Mouse (Mus musculus) liver, embryonic 13.5 days (tissue): Measurements from ENCODE around the gene Adamts1. TPM values are rescaled to one million over a fixed set of nuclear protein-coding genes. Genes with fewer than 3 reads are reported as not detected.

Experiments
- ATAC-seq: fragments of 200-750 bp; cut with Nextera tagmentation; 2 replicates; pipeline ENCODE4 v1.8.0; 2017; ENCODE audit warnings: low read depth, mild to moderate bottlenecking, moderate number of reproducible peaks, moderate library complexity
- DNase-seq: peaks from one replicate; pipeline ENCODE4 v3.0.0; 2022
- H3K27ac ChIP-seq: fragments of 300-500 bp; sonication (generic); 2 replicates; pipeline ENCODE4 v1.5.1; 2015; ENCODE audit warnings: moderate library complexity, mild to moderate bottlenecking, inconsistent platforms
- H3K27me3 ChIP-seq: fragments of 300-500 bp; sonication (generic); 2 replicates; pipeline ENCODE4 v1.6.1; 2015; ENCODE audit warnings: mild to moderate bottlenecking, inconsistent platforms
- H3K36me3 ChIP-seq: fragments of 300-500 bp; sonication (generic); 2 replicates; pipeline ENCODE4 v1.6.1; 2015; ENCODE audit warnings: mild to moderate bottlenecking, inconsistent platforms
- H3K4me1 ChIP-seq: fragments of 300-500 bp; sonication (generic); replicated peaks from 2 replicates; pipeline ENCODE4 v1.6.1; 2015; ENCODE audit warnings: inconsistent platforms
- H3K4me2 ChIP-seq: fragments of 300-500 bp; sonication (generic); 2 replicates; pipeline ENCODE4 v1.6.1; 2015; ENCODE audit warnings: inconsistent platforms, mild to moderate bottlenecking, moderate library complexity
- H3K4me3 ChIP-seq: fragments of 300-500 bp; sonication (generic); replicated peaks from 2 replicates; pipeline ENCODE4 v1.5.1; 2015; ENCODE audit warnings: mild to moderate bottlenecking, inconsistent platforms
- H3K9ac ChIP-seq: fragments of 300-500 bp; sonication (generic); 2 replicates; pipeline ENCODE4 v1.6.1; 2015; ENCODE audit warnings: mild to moderate bottlenecking, inconsistent platforms
- H3K9me3 ChIP-seq: fragments of 300-500 bp; sonication (generic); replicated peaks from 2 replicates; pipeline ENCODE4 v1.6.1; 2016; ENCODE audit warnings: inconsistent platforms
- WGBS: fragments of 180-500 bp; shearing (Covaris S2); methylation state at CpG from one replicate; pipeline ENCODE4 v1.1.7; 2015; ENCODE audit not compliant: insufficient replicate concordance; 5-methylcytosine and 5-hydroxymethylcytosine counted together
- polyA plus RNA-seq: library from polyadenylated mRNA; unstranded; fragments of >200 nt; fragmentation: Nextera tagmentation; extraction: Ambion mirVana; gene quantifications from 2 replicates; pipeline ENCODE4 v1.2.1, GENCODE M21; 2015

Adamts1 gene
- 6.3 and 8.3 TPM in 2 replicates for polyA plus RNA-seq

DNA sequence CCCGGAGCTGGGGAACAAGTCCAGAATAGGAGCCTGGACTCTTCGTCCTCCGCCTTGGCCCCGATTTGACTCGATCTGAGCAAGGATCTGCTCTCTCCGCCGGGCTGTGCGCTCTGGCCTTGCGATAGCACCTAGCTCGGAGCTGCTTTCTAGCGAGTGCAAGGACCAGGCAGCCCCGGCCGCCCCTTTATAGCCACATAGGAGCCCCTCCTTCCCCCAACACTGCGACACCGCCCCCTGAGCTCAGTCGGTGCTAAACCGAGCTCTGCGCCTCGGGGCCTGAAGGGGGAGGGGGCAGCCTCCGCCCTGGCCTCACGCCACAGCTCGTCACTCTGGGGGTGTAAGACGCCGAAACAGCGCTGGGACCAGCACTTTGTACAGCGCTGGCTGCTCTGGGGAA, at the start of gene Adamts1:
Gene Adamts1 (minus strand): TSS at position 160 of the 400 bp plus-strand sequence.
- H3K27me3 ChIP-seq: peaks cover 44% of the 10 kb centered on the region
- H3K36me3 ChIP-seq: no peaks in the 10 kb centered on the region
- H3K9ac ChIP-seq: peak within 1 kb of the TSS; percentile 61
- no peaks in the 10 kb centered on the region for H3K9me3 ChIP-seq
- DNase-seq (peak; percentile 18), ATAC-seq (peak; percentile 63)
- peak within 1 kb of the TSS; percentile 66 for H3K4me2 ChIP-seq
- peak within 1 kb of the TSS; percentile 58 for H3K27ac ChIP-seq
- under 1% methylated on average over 26 of the region's 26 CpGs for WGBS
- H3K4me3 ChIP-seq: peak within 1 kb of the TSS; percentile 57
- 0 out of 2 replicates have a peak, but pooled peaks cover 4% of the 10 kb centered on the region for H3K4me1 ChIP-seq

DNA sequence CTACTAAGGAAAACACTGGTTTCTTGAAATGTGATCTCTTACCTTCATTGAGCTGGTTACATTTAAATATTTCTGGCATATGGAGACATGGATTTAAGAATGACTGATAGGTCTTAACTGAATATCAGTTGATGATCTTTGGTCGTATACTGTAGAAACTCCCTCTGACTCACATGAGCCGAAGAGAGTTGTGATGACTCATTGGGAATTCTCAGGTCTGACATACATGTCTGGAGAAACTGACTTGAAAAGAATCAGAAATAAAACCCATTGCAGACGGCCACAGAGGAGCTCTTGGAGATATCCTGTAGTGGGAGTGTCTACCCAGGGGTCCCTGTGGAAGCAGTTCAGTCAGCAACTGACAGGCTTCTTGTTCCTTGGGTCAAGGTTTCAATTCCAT, 24.2 kb upstream of the Adamts1 start:
- no peaks in the 10 kb centered on the region for H3K27me3 ChIP-seq

DNA sequence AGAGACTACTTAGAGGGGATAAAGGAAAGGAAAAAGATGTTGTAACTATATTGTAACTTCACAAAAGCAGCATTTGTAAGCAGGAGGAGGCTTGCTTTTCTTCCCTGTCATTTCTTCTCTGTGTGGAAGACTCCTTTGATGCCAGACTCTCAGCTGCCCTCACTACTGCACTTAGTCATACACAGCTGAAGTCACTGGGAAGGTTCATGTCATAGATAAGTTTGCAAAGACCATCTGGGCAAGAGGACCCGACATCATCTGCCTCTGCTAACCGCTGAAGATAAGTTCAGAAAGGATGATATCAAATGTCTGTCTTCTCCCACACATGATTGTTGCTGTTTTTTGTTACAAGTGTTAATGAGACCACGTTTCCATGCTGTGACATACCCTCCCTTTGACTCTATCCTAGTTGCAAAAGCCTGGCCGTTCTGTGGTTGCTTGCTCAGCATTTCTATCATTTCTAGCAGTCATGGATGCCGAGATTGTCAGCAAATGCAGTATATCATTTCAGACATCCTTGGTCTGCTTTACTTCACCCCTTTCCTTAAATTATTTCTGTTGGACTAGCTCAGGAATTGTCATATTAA, 19.5 kb upstream of the Adamts1 start:
- H3K27me3 ChIP-seq: no peaks in the 10 kb centered on the region
- H3K4me2 ChIP-seq: no peak overlapping the region
- no peaks in the 10 kb centered on the region for H3K36me3 ChIP-seq
- H3K4me1 ChIP-seq: no peaks in the 10 kb centered on the region
- ATAC-seq (no peak), DNase-seq (no peak)
- no peak overlapping the region for H3K27ac ChIP-seq
- no peak overlapping the region for H3K4me3 ChIP-seq
- 46% methylated on average over 5 of the region's 5 CpGs for WGBS
- no peak overlapping the region for H3K9ac ChIP-seq
- no peaks in the 10 kb centered on the region for H3K9me3 ChIP-seq

More for the DNA sequence above, 24.2 kb upstream of the Adamts1 start:
- Histone ChIP-seq H3K4me3 (no peak overlapping the region), H3K27ac (no peak overlapping the region), H3K4me1 (no peaks in the 10 kb centered on the region), H3K9me3 (no peaks in the 10 kb centered on the region), H3K36me3 (no peaks in the 10 kb centered on the region), H3K9ac (no peak overlapping the region), H3K4me2 (no peak overlapping the region)
- WGBS: 53% methylated on average over 3 of the region's 3 CpGs
- ATAC-seq (no peak), DNase-seq (no peak)

DNA sequence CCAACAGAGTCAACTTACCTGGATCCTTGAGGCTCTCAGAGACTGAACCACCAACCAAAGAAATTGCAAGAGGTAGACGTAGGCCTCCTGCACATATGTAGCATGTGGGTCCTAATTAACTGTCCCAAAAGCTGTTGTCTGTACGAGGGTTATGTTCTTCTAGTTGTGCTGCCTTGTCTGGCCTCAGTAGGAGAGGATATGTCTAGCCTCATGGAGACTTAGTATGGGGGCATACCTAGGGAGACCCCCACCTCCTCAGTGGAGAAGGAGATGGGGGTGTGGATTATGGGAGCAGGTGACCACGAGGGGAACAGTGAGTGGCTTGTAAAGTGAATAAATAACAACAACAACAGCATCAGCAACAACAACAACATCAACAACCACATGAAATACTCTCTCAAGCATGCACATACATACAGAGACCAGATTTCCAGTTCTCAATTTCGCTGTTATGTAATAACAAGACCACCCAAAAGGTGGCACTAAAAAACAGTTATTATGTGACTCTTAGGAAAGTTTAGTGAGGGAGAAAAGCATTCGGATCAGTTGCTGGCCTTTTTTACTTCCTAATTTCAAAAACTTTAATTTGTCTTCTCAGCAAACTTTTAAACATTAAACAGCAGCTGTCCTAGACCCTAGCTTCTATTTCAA, 17.0 kb upstream of the Adamts1 start:
- ATAC-seq (no peak), DNase-seq (no peak)
- Histone ChIP-seq H3K36me3 (no peaks in the 10 kb centered on the region), H3K9me3 (no peaks in the 10 kb centered on the region), H3K4me2 (no peak overlapping the region), H3K9ac (no peak overlapping the region), H3K27me3 (no peaks in the 10 kb centered on the region), H3K27ac (no peak overlapping the region), H3K4me1 (no peaks in the 10 kb centered on the region), H3K4me3 (no peak overlapping the region)
- WGBS: 40% methylated on average over 5 of the region's 5 CpGs

DNA sequence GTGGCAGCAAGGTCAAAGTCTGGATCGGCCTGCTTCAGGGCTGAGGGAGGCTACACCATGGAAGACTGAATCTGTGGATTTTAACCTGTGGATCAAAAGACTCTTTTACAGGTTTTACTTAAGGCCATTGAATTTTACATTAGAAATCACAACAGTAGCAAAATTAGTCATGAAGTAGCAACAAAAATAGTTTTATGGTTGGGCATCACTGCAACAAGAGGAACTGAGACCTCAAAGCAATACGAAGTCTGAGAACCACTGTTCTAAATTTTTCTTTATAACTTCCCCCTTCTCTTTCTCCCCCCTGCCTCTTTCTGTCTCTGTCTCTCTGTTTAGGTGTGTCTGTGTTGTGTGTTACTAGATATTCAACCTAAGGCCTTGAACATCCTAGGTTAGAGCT, 11.2 kb upstream of the Adamts1 start:
- whole genome bisulfite sequencing: 55% methylated on average over 2 of the region's 2 CpGs
- Histone ChIP-seq H3K27me3 (no peaks in the 10 kb centered on the region), H3K4me3 (no peak overlapping the region), H3K9me3 (no peaks in the 10 kb centered on the region), H3K36me3 (no peaks in the 10 kb centered on the region), H3K4me2 (no peak overlapping the region), H3K4me1 (no peaks in the 10 kb centered on the region), H3K9ac (no peak overlapping the region), H3K27ac (no peak overlapping the region)
- DNase-seq (no peak), ATAC-seq (no peak)

DNA sequence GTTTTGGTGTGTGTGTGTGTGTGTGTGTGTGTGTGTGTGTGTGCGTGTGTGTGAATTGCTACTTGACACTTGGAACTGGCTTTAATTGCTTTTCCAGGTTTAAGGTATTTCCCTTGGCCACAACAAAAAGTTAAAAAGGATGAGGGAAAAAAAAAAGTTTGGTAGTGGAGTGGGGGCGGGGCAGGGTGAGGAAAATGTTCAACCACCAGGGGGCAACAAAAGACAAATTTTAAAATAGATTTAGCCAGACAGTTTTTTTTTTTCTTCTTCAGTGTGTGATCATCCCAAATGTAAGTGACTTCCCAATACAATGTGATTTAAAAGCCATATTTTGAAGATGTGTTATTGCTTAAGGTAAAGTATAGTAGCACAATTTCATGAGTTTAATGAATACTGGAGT, 4.7 kb upstream of the Adamts1 start:
- no peak overlapping the region for H3K4me2 ChIP-seq
- H3K9ac ChIP-seq: no peak overlapping the region
- WGBS: 16% methylated on average over 2 of the region's 2 CpGs
- H3K27me3 ChIP-seq: peaks cover 23% of the 10 kb centered on the region
- ATAC-seq: no peak
- H3K4me3 ChIP-seq: no peak overlapping the region
- H3K4me1 ChIP-seq: no peaks in the 10 kb centered on the region
- no peak overlapping the region for H3K27ac ChIP-seq
- no peak for DNase-seq
- H3K36me3 ChIP-seq: no peaks in the 10 kb centered on the region
- no peaks in the 10 kb centered on the region for H3K9me3 ChIP-seq

DNA sequence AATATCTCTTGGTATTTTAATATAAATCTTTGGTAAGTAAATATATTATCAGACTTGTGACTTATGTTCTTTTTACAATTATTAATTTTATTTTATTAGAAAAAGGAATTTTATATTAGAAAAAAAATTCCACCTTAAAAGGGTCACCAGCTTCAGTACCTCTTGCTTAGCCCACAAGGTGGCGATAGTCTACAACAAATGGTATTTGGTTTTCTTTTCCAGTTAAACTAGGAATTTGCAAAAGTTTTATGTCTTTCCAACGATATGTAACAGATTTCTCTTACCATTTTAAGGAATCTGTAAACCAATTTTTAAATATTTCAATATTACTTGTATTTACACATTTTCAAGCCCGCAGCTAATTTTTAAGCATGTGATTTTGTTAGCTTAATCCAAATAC, 4.2 kb upstream of the Adamts1 start:
- WGBS: 15% methylated on average over 3 of the region's 3 CpGs
- no peak for DNase-seq

DNA sequence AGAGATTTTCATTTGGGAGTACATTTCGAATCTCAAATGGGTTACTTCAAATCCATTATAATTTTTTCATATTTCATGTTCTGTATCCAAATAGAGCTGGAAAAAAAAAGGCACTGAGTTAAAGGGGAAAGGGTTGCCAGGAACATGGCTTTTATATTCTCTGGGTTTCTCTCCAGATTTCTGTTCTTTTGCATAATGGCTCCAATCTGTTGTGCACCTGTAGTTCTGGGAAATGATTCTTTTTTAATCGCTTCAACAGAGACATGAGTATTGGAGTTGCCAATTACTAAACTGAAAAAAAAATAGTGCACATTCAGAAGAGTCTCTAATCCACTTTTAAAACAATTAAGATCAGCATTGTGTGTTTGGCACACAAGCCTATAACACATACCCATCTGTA, 2.7 kb upstream of the Adamts1 start:
- no peaks in the 10 kb centered on the region for H3K9me3 ChIP-seq
- H3K36me3 ChIP-seq: no peaks in the 10 kb centered on the region
- H3K4me2 ChIP-seq: no peak overlapping the region
- no peak for DNase-seq
- 0 out of 2 replicates have a peak, but pooled peaks cover 4% of the 10 kb centered on the region for H3K4me1 ChIP-seq
- ATAC-seq: no peak
- no peak overlapping the region for H3K9ac ChIP-seq
- WGBS: 64% methylated on average over 2 of the region's 2 CpGs
- H3K27me3 ChIP-seq: peaks cover 43% of the 10 kb centered on the region
- H3K27ac ChIP-seq: no peak overlapping the region
- no peak overlapping the region for H3K4me3 ChIP-seq

More for the DNA sequence above, 4.2 kb upstream of the Adamts1 start:
- Histone ChIP-seq H3K9me3 (no peaks in the 10 kb centered on the region), H3K27ac (no peak overlapping the region), H3K9ac (no peak overlapping the region), H3K36me3 (no peaks in the 10 kb centered on the region), H3K4me2 (no peak overlapping the region), H3K27me3 (peaks cover 28% of the 10 kb centered on the region), H3K4me1 (0 out of 2 replicates have a peak, but pooled peaks cover 3% of the 10 kb centered on the region), H3K4me3 (no peak overlapping the region)
- no peak for ATAC-seq

DNA sequence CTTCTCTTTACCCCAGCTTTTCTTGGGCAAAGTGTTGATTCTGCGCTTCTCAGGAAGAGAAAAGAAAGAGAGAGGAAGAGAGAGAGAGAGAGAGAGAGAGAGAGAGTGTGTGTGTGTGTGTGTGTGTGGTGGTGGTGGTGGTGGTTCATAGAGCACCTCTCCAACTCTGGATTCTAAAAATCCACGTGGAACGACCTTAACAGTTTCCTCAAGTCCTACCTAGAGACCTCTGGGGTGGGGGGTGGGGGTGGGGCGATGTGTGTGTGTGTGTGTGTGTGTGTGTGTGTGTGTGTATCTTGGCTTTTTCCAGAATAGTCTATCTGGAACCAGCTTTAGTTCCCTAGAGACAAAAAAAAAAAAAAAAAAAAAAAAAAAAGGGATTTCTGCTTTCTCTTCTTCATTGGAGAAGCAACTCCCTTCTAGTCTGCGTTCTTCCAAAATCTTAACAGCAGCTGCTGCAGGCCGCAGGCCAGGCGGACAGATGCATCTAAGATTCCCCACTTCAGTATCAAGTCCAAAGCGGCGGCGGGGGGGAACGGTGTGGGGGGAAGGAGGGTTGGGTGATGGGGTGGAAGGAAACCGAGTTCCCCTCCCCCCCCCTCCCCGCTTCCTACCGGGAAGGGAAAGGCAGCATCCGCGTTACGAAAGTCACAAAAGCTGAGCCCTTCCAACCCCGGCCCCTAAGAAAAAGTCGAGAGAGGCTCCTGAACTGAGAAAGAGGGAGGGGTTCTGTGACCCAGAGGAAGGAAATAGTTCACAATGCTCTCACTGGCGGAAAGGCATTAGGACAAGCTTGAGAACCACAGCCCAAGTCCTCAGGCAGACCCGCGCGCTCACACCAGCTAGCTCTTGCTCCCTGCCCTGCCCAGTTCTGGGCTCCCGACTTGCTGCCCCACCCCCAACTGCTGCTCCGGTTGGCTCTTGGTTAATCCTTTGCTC, 969 bp upstream of the Adamts1 start:
- under 1% methylated on average over 25 of the region's 25 CpGs for WGBS
- Histone ChIP-seq H3K4me2 (peak overlapping the region; percentile 66), H3K4me3 (peak overlapping the region; percentile 57), H3K9ac (no peak overlapping the region), H3K27ac (peak overlapping the region; percentile 58), H3K36me3 (no peaks in the 10 kb centered on the region), H3K4me1 (0 out of 2 replicates have a peak, but pooled peaks cover 4% of the 10 kb centered on the region), H3K27me3 (peaks cover 44% of the 10 kb centered on the region), H3K9me3 (no peaks in the 10 kb centered on the region)
- DNase-seq (no peak), ATAC-seq (no peak)

DNA sequence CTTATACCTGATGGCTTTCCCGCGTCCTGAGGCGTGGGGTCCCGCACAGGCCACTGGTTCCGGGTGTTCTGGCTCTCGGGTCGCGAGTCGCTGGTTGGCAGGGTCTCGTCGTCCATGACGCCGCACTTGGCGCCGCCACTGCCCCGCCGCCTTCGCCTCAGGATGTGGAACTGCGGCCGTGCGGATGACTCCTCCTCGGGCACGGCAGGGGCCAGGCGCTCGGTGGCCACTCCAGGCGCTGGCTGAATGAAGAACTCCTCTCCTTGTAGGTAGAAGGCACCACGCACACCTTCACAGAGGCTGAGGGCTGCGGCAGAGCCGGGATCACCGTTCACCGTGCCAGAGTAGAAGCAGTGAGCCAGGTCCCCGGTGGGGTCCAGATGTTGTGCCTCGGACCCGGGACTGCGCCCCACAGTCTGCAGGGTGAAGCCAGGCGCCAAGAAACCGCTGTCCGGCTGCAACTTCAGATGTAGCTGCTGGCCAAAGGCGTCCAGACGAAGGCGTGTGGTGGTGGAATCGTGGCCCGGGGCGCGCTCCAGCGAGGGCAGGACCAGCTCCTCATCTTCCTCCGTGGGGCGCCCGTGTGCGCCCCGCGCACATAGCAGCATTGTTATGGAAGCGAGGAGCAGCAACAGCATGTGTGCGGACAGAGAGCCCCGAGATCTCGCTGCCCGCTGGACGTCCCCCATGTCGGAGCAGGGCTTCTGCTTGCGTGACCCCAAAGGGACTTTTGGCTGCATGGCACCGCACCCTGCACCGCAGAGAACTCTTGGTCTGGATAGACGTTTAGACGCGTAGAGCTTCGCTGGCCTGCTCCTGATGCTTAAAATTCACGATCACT, 722 bp downstream of the Adamts1 start:
- Histone ChIP-seq H3K27ac (peak overlapping the region; percentile 43), H3K9ac (peak overlapping the region; percentile 61), H3K4me3 (peak overlapping the region; percentile 57), H3K36me3 (no peaks in the 10 kb centered on the region), H3K27me3 (peaks cover 44% of the 10 kb centered on the region), H3K4me1 (0 out of 2 replicates have a peak, but pooled peaks cover 4% of the 10 kb centered on the region), H3K9me3 (no peaks in the 10 kb centered on the region), H3K4me2 (peak overlapping the region; percentile 66)
- no peak for DNase-seq
- WGBS: under 1% methylated on average over 67 of the region's 67 CpGs
- no peak for ATAC-seq
